Mouse (Mus musculus): ENCODE measurements around the gene Lclat1.

Gene Lclat1

GRCm38 (mm10) chr17:73107158-73108157 is at the start of gene Lclat1:
Gene Lclat1 (plus strand): TSS chr17:73107985.
- peak; percentile 96 for DNase-seq (ENCODE audit: low spot score)

- DNase-seq (ENCODE audit: low spot score) = no peak
Observed at GRCm38 (mm10) chr17:73058319-73058718, 49.5 kb upstream of the Lclat1 start.

GRCm38 (mm10) chr17:73060224-73060896 is 47.4 kb upstream of the Lclat1 start:
- no peak for DNase-seq (ENCODE audit: low spot score)

- DNase-seq (ENCODE audit: low spot score) = no peak
Observed at GRCm38 (mm10) chr17:73060897-73061252, 46.9 kb upstream of the Lclat1 start.

GRCm38 (mm10) chr17:73062701-73063100 is 45.1 kb upstream of the Lclat1 start:
- no peak for DNase-seq (ENCODE audit: low spot score)

GRCm38 (mm10) chr17:73063299-73063698 is 44.5 kb upstream of the Lclat1 start:
- no peak for DNase-seq (ENCODE audit: low spot score)

- no peak for DNase-seq (ENCODE audit: low spot score)
Observed at GRCm38 (mm10) chr17:73063781-73064180, 44.0 kb upstream of the Lclat1 start.

GRCm38 (mm10) chr17:73066387-73067169 is 41.2 kb upstream of the Lclat1 start:
- no peak for DNase-seq (ENCODE audit: low spot score)

- DNase-seq (ENCODE audit: low spot score) = no peak
Observed at GRCm38 (mm10) chr17:73067423-73067822, 40.4 kb upstream of the Lclat1 start.

- DNase-seq (ENCODE audit: low spot score) = no peak
Observed at GRCm38 (mm10) chr17:73068321-73068992, 39.3 kb upstream of the Lclat1 start.

GRCm38 (mm10) chr17:73070466-73070865 is 37.3 kb upstream of the Lclat1 start:
- no peak for DNase-seq (ENCODE audit: low spot score)

GRCm38 (mm10) chr17:73071725-73072263 is 36.0 kb upstream of the Lclat1 start:
- DNase-seq (ENCODE audit: low spot score) = no peak

GRCm38 (mm10) chr17:73072286-73072685 is 35.5 kb upstream of the Lclat1 start:
- DNase-seq (ENCODE audit: low spot score) = peak; percentile 74

GRCm38 (mm10) chr17:73074631-73075030 is 33.2 kb upstream of the Lclat1 start:
- no peak for DNase-seq (ENCODE audit: low spot score)

GRCm38 (mm10) chr17:73075238-73075890 is 32.4 kb upstream of the Lclat1 start:
- DNase-seq (ENCODE audit: low spot score) = no peak

- DNase-seq (ENCODE audit: low spot score) = no peak
Observed at GRCm38 (mm10) chr17:73077638-73078037, 30.1 kb upstream of the Lclat1 start.

GRCm38 (mm10) chr17:73081360-73082133 is 26.2 kb upstream of the Lclat1 start:
- DNase-seq (ENCODE audit: low spot score) = no peak

- no peak for DNase-seq (ENCODE audit: low spot score)
Observed at GRCm38 (mm10) chr17:73082506-73083196, 25.1 kb upstream of the Lclat1 start.

Measured in testis, postnatal 14 days (tissue).